Mouse (Mus musculus) intestine, postnatal 0 days (tissue): ENCODE data around the gene Sema5a. TPM values are rescaled to one million over a fixed set of nuclear protein-coding genes. Genes with fewer than 3 reads are reported as not detected.

ENCODE experiments used
- ATAC-seq: fragments of 200-750 bp; cut with Nextera tagmentation; 2 replicates; pipeline ENCODE4 v1.8.0; 2017; ENCODE audit warnings: mild to moderate bottlenecking, moderate TSS enrichment, moderate library complexity
- H3K27ac ChIP-seq: fragments of 300-500 bp; sonication (generic); 2 replicates; pipeline ENCODE4 v1.5.1; 2014; ENCODE audit warnings: mild to moderate bottlenecking, low read depth, low read length, moderate library complexity
- H3K27me3 ChIP-seq: fragments of 300-500 bp; sonication (generic); replicated peaks from 2 replicates; pipeline ENCODE4 v1.6.1; 2014; ENCODE audit warnings: low read length, mixed read lengths; ENCODE audit not compliant: control insufficient read depth, insufficient read depth
- H3K36me3 ChIP-seq: fragments of 300-500 bp; sonication (generic); 2 replicates; pipeline ENCODE4 v1.6.1; 2014; ENCODE audit warnings: mild to moderate bottlenecking, moderate library complexity; ENCODE audit not compliant: control insufficient read depth, insufficient read depth
- H3K4me1 ChIP-seq: fragments of 300-500 bp; sonication (generic); replicated peaks from 2 replicates; pipeline ENCODE4 v1.6.1; 2014; ENCODE audit warnings: antibody characterized with exemption, low read length, mixed read lengths; ENCODE audit not compliant: control insufficient read depth, insufficient read depth
- H3K4me2 ChIP-seq: fragments of 300-500 bp; sonication (generic); replicated peaks from 2 replicates; pipeline ENCODE4 v1.6.1; 2014; ENCODE audit warnings: low read depth, mild to moderate bottlenecking, moderate library complexity
- H3K4me3 ChIP-seq: fragments of 300-500 bp; sonication (generic); 2 replicates; pipeline ENCODE4 v1.5.1; 2014; ENCODE audit warnings: low read depth, low read length
- H3K9ac ChIP-seq: fragments of 300-500 bp; sonication (generic); 2 replicates; pipeline ENCODE4 v1.6.1; 2014; ENCODE audit warnings: mild to moderate bottlenecking, low read depth, low read length
- H3K9me3 ChIP-seq: fragments of 300-500 bp; sonication (generic); 2 replicates; pipeline ENCODE4 v1.6.1; 2016; ENCODE audit warnings: mixed run types; ENCODE audit not compliant: control insufficient read depth
- CTCF ChIP-seq: sonication (generic); IDR thresholded peaks from 2 replicates; pipeline ENCODE4 v1.5.1; 2016; ENCODE audit warnings: low read depth, mild to moderate bottlenecking, control low read depth, antibody characterized with exemption, moderate library complexity
- WGBS: fragments of 180-500 bp; shearing (Covaris S2); extraction: QIAGEN DNeasy Blood & Tissue Kit; methylation state at CpG from one replicate; pipeline ENCODE4 v1.1.7; 2014; 5-methylcytosine and 5-hydroxymethylcytosine counted together
- polyA plus RNA-seq: library from polyadenylated mRNA; unstranded; fragments of >200 nt; fragmentation: Nextera tagmentation; extraction: Ambion mirVana; gene quantifications from 2 replicates; pipeline ENCODE4 v1.2.1, GENCODE M21; 2015

Gene Sema5a
- polyA plus RNA-seq, 1 experiment from 2014 or later, result 5.1 TPM

DNA sequence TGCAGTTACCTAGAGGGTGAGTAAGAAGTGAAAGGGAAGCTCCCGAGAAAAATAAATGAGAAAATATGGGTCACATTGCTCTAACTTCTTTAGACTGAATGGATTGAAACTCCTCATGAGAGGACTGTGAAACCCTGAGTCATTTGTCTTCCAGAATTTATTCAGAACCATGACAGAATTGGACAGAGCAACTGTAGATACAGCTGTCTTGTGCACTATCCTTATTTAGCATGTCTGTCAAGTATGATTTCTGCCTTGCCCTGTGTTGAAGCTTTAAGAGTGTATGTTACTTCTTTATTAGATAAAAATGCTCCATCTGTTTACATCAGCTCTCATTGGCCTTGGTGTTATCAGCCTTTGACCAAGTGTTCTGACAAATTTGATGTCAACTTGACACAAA is 243.4 kb downstream of the Sema5a start:
- Histone ChIP-seq H3K4me2 (no peak overlapping the region), H3K4me1 (no peaks in the 10 kb centered on the region), H3K9me3 (no peaks in the 10 kb centered on the region), H3K27me3 (no peaks in the 10 kb centered on the region), H3K27ac (no peak overlapping the region), H3K36me3 (no peaks in the 10 kb centered on the region), H3K9ac (no peak overlapping the region), H3K4me3 (no peak overlapping the region)
- 37% methylated on average over 1 of the region's 1 CpGs for WGBS
- ATAC-seq, result no peak
- TF ChIP-seq CTCF, result no peak

DNA sequence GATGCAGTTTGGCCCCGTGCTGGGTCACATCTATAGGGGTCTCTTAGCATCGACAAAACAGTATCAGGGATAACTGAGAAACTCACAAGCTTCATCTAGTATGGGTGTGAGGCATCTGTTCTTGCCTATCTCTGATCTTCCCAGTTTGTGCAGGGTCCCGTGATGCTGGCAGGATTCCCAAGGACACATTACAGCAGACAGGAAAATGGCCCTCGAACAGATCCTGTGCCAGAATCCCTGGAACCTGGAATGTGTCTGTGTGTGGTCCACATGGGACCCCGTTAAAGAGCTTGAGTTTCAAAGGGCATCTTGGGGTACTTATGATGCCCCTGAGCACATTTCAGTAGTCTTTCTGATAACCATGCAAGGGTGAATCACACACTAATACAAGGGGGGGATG is 249.6 kb downstream of the Sema5a start:
- Histone ChIP-seq H3K4me2 (no peak overlapping the region), H3K27ac (no peak overlapping the region), H3K36me3 (no peaks in the 10 kb centered on the region), H3K27me3 (no peaks in the 10 kb centered on the region), H3K9me3 (no peaks in the 10 kb centered on the region), H3K4me3 (no peak overlapping the region), H3K9ac (no peak overlapping the region), H3K4me1 (no peaks in the 10 kb centered on the region)
- no peak for ATAC-seq
- WGBS, result 67% methylated on average over 5 of the region's 5 CpGs
- TF ChIP-seq CTCF, result no peak

DNA sequence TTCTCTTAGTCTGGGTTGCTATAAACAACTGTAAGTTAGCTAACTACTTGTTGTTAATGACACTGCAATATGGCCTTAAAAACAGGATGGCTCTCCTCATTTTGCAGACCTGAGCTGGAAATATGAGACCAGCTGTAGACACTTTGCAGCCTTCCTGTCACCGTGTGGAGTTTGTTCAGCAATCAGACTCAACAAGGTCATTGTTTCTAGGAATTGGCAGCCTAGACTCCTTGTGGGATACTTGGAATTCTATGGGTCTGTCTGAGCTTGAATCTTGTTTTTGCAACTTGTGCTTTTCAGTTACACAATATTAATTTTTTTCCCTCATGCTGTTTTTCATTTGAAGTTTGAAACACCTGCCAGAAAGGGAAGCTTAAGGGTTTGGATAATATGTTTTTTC is 250.3 kb downstream of the Sema5a start:
- no peaks in the 10 kb centered on the region for H3K36me3 ChIP-seq
- WGBS, result 20% methylated on average over 1 of the region's 1 CpGs
- H3K9ac ChIP-seq, result no peak overlapping the region
- no peak overlapping the region for H3K4me2 ChIP-seq
- no peak overlapping the region for H3K27ac ChIP-seq
- H3K27me3 ChIP-seq, result no peaks in the 10 kb centered on the region
- H3K4me1 ChIP-seq, result no peaks in the 10 kb centered on the region
- H3K9me3 ChIP-seq, result no peaks in the 10 kb centered on the region
- ATAC-seq, result no peak
- TF ChIP-seq CTCF, result no peak
- no peak overlapping the region for H3K4me3 ChIP-seq

DNA sequence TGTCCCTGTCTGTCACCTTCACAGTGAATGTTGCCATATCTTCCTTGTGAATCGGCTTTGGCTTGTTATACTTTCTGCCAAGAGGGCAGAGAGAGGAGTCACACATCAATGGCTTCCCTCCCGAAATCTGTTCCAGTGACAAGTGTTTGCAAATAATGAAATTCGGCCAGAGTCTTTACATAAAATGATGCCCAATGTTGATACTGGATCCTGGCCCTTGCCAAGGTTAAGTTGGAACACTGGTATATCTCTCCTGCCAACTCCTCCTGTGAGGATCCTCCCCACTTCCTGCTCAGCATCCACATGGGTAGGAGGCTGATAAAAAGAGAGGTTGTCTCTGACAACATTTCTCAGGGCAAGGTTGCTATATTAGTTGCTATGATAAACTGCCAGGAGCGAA is 252.3 kb downstream of the Sema5a start:
- Histone ChIP-seq H3K9me3 (no peaks in the 10 kb centered on the region), H3K9ac (no peak overlapping the region), H3K4me2 (no peak overlapping the region), H3K4me3 (no peak overlapping the region), H3K27ac (no peak overlapping the region), H3K36me3 (no peaks in the 10 kb centered on the region), H3K27me3 (no peaks in the 10 kb centered on the region), H3K4me1 (no peaks in the 10 kb centered on the region)
- TF ChIP-seq CTCF, result no peak
- 80% methylated on average over 4 of the region's 4 CpGs for WGBS
- ATAC-seq, result no peak

DNA sequence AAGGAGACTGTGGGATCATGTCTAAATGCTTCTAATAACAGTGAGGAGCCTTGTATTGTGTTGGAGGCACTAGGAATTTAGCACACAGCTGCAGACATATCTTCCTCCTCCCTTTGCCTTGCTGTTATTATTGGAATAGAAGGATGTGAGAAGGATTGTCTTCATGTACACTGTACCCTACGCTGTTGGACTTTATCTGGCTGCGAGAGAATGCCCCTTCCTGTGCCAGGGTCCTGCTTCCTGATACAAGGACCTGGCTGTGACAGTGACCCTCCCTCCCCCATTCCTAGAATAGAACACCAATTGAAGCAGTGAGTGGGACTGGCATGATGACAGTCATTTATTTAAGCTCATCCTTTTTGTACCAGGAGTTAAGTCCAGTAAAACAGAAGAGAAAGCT is 261.3 kb downstream of the Sema5a start:
- no peak for TF ChIP-seq CTCF
- no peaks in the 10 kb centered on the region for H3K9me3 ChIP-seq
- H3K4me1 ChIP-seq, result no peaks in the 10 kb centered on the region
- no peak overlapping the region for H3K4me3 ChIP-seq
- H3K27me3 ChIP-seq, result no peaks in the 10 kb centered on the region
- no peaks in the 10 kb centered on the region for H3K36me3 ChIP-seq
- 81% methylated on average over 2 of the region's 2 CpGs for WGBS
- H3K4me2 ChIP-seq, result no peak overlapping the region
- ATAC-seq, result no peak
- H3K27ac ChIP-seq, result no peak overlapping the region
- H3K9ac ChIP-seq, result no peak overlapping the region

DNA sequence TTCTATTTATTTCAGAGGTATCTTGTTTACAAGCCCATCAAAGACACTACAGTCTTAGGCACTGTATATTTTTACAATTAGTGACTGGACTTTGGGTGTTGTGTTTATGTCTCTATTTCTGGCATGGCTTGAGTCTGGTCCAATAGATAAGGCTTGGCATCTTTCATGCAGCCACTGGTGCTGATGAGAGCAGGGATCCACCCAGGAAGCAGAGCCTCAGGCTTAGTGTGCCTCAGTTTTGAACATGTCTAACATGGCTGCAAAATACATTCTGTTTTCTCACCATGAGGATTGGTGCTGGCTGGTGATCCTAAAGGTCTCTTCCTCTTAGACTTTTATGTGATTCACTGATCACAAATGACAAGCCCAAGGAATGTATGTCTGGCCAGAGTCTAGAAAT is 263.7 kb downstream of the Sema5a start:
- no peak for ATAC-seq
- no peaks in the 10 kb centered on the region for H3K4me1 ChIP-seq
- H3K9me3 ChIP-seq, result no peaks in the 10 kb centered on the region
- no peak overlapping the region for H3K27ac ChIP-seq
- no peaks in the 10 kb centered on the region for H3K27me3 ChIP-seq
- H3K36me3 ChIP-seq, result no peaks in the 10 kb centered on the region
- H3K4me3 ChIP-seq, result no peak overlapping the region
- no peak overlapping the region for H3K9ac ChIP-seq
- no peak overlapping the region for H3K4me2 ChIP-seq
- no peak for TF ChIP-seq CTCF

DNA sequence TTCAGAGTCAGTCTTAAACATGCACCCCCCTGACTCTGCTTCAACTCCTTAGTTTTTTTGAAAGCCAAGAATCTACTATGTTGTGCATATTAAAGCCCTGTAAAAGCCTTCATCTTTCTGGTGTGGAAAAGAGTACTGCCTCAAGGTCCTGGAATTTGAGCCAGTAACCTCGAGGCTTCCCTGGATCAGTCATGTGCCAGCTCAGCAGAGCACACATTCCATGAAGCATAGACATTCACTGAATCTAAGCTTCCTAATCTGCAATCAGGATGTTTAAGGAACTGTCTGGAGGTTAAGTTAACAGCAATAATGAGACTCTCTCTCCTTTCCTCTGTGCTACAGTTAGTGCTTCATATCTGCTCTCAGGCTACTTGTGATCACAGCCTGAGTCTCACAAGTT is 270.3 kb downstream of the Sema5a start:
- H3K4me3 ChIP-seq, result no peak overlapping the region
- no peak overlapping the region for H3K9ac ChIP-seq
- H3K27ac ChIP-seq, result no peak overlapping the region
- no peak for TF ChIP-seq CTCF
- ATAC-seq, result no peak
- H3K4me2 ChIP-seq, result no peak overlapping the region
- no peaks in the 10 kb centered on the region for H3K9me3 ChIP-seq
- 42% methylated on average over 1 of the region's 1 CpGs for WGBS
- no peaks in the 10 kb centered on the region for H3K4me1 ChIP-seq
- H3K36me3 ChIP-seq, result no peaks in the 10 kb centered on the region
- H3K27me3 ChIP-seq, result no peaks in the 10 kb centered on the region
